Mouse (Mus musculus) limb, embryonic 12.5 days (tissue): ENCODE results near the gene Slc30a5. TPM values are rescaled to one million over a fixed set of nuclear protein-coding genes. Genes with fewer than 3 reads are reported as not detected.
"Not testable (repeated sequence)": the region's sequence is repeated elsewhere in the genome, so short reads cannot be mapped to it uniquely, and the experiment has no call there.

ENCODE experiments used
- ATAC-seq: fragments of 200-750 bp; cut with Nextera tagmentation; 2 replicates; pipeline ENCODE4 v1.8.0; 2017; ENCODE audit warnings: low read depth, moderate TSS enrichment; ENCODE audit not compliant: insufficient number of reproducible peaks, insufficient read depth, low FRiP score, low TSS enrichment
- H3K27ac ChIP-seq: fragments of 300-500 bp; sonication (generic); 2 replicates; pipeline ENCODE4 v1.5.1; 2016; ENCODE audit warnings: mild to moderate bottlenecking, moderate library complexity
- H3K27me3 ChIP-seq: fragments of 300-500 bp; sonication (generic); 2 replicates; pipeline ENCODE4 v1.6.1; 2016; ENCODE audit warnings: mild to moderate bottlenecking, moderate library complexity
- H3K36me3 ChIP-seq: fragments of 300-500 bp; sonication (generic); 2 replicates; pipeline ENCODE4 v1.6.1; 2016; ENCODE audit warnings: mild to moderate bottlenecking, moderate library complexity
- H3K4me1 ChIP-seq: fragments of 300-500 bp; sonication (generic); replicated peaks from 2 replicates; pipeline ENCODE4 v1.6.1; 2016
- H3K4me2 ChIP-seq: fragments of 300-500 bp; sonication (generic); 2 replicates; pipeline ENCODE4 v1.6.1; 2016; ENCODE audit warnings: mild to moderate bottlenecking, moderate library complexity
- H3K4me3 ChIP-seq: fragments of 300-500 bp; sonication (generic); replicated peaks from 2 replicates; pipeline ENCODE4 v1.5.1; 2016; ENCODE audit warnings: mild to moderate bottlenecking
- H3K9ac ChIP-seq: fragments of 300-500 bp; sonication (generic); replicated peaks from 2 replicates; pipeline ENCODE4 v1.6.1; 2016; ENCODE audit warnings: mild to moderate bottlenecking, moderate library complexity
- H3K9me3 ChIP-seq: fragments of 300-500 bp; sonication (generic); 2 replicates; pipeline ENCODE4 v1.6.1; 2016; ENCODE audit warnings: mild to moderate bottlenecking, moderate library complexity
- WGBS: fragments of 180-500 bp; shearing (Covaris S2); methylation state at CpG from one replicate; pipeline ENCODE4 v1.1.7; 2016; 5-methylcytosine and 5-hydroxymethylcytosine counted together
- polyA plus RNA-seq: library from polyadenylated mRNA; unstranded; fragments of >200 nt; fragmentation: Nextera tagmentation; extraction: Ambion mirVana; gene quantifications from 2 replicates; pipeline ENCODE4 v1.2.1, GENCODE M21; 2016

Gene Slc30a5
- polyA plus RNA-seq, 1 experiment from 2014 or later = 54.7 TPM

DNA sequence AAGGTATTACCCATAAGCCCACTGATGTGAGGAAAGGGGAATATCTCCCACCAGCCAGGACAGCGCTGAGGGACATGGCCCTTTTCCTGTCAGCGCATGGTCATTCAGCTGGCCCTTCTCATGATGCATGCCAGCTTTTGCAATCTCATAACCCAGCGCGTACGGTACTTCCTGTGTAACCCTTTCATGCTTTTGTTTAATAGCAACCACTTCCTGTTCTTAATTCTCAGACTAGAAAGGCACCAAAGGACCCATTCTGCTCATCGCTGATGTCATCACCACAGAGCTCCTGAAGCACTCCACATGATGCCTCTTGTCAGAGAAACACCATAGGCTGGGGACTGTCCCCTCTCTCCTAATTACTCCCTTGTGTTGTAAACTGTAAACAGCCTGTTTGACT is 33.1 kb upstream of the Slc30a5 start:
- no peaks in the 10 kb centered on the region for H3K4me1 ChIP-seq

DNA sequence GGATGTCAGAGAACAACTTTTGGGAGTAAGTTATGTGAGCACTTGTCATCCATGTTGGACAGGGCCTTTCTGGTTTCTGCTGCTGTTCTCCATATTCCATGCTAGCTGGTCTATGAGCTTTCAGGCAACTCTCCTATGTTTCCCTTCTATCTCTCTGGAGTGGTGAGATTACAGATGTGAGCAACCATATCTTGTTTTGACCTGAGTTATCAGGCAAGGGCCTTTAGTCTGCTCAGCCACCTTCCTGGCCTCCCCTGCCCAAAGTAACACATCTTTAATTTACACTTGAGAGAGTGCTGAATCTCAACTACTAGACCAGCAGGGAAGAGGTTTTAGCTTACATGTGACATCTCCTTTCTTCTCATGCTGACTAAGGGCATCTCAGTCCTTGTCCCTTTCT is 32.5 kb upstream of the Slc30a5 start:
- ATAC-seq = no peak
- H3K36me3 ChIP-seq = no peaks in the 10 kb centered on the region

More for the DNA sequence above, 33.1 kb upstream of the Slc30a5 start:
- Histone ChIP-seq H3K27ac (no peak overlapping the region), H3K9ac (no peak overlapping the region), H3K36me3 (no peaks in the 10 kb centered on the region), H3K4me2 (no peak overlapping the region), H3K27me3 (no peaks in the 10 kb centered on the region), H3K9me3 (no peaks in the 10 kb centered on the region), H3K4me3 (no peak overlapping the region)
- ATAC-seq = no peak
- 74% methylated on average over 6 of the region's 6 CpGs for WGBS

GRCm38 (mm10) chr13:100863914-100864313 is 30.7 kb upstream of the Slc30a5 start:
- WGBS = 95% methylated on average over 1 of the region's 1 CpGs
- H3K4me1 ChIP-seq, H3K9ac ChIP-seq, H3K27me3 ChIP-seq, H3K4me3 ChIP-seq, ATAC-seq, H3K36me3 ChIP-seq, H3K9me3 ChIP-seq, H3K4me2 ChIP-seq, H3K27ac ChIP-seq: not testable (repeated sequence)

More for the DNA sequence above, 32.5 kb upstream of the Slc30a5 start:
- Histone ChIP-seq H3K4me3 (no peak overlapping the region), H3K27me3 (no peaks in the 10 kb centered on the region), H3K9ac (no peak overlapping the region), H3K4me1 (no peaks in the 10 kb centered on the region), H3K9me3 (no peaks in the 10 kb centered on the region), H3K27ac (no peak overlapping the region), H3K4me2 (no peak overlapping the region)

DNA sequence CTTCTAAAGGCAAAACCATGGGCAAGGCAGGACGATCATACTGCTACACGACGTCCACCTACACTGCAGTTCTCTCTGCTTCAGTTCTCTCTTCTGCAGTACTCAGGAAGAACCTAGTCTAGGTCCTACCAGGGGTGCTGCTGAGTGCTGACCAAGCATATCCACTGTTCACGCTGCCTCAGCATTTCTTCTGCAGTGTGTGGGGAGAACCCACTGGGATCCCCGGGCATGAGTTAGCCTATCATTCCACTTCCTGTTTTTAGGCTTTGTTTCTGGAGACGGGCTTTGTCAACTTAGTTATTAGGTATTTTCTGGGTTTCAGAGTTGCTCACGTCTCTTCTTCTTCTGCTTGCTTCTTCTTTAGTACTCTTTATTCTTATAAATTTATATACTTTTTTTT is 25.9 kb upstream of the Slc30a5 start:
- H3K27ac ChIP-seq = no peak overlapping the region
- 89% methylated on average over 7 of the region's 7 CpGs for WGBS
- H3K9me3 ChIP-seq = no peaks in the 10 kb centered on the region
- H3K27me3 ChIP-seq = no peaks in the 10 kb centered on the region
- no peak overlapping the region for H3K9ac ChIP-seq
- no peak overlapping the region for H3K4me3 ChIP-seq
- ATAC-seq = no peak
- H3K4me2 ChIP-seq = no peak overlapping the region
- H3K4me1 ChIP-seq = no peaks in the 10 kb centered on the region
- H3K36me3 ChIP-seq = no peaks in the 10 kb centered on the region

DNA sequence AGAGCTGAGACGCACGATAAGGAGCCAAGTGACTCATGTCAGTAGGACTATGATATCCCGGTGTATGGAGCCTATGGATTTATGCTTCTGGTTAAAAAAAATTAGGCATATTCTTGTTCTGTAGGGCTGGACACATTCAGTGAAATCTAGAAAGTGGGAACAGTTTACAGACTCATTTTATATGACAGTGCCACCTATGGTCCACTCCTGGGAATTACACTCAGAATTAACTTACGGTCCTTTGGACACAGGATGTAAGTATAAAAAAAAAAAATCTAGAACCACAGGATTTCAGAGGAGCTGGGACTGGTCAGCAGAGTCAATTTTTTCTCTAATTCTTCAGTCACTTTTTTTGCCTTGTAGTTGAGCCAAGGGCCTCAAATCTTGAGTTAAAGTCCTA is 20.9 kb upstream of the Slc30a5 start:
- Histone ChIP-seq H3K9ac (no peak overlapping the region), H3K9me3 (no peaks in the 10 kb centered on the region), H3K36me3 (no peaks in the 10 kb centered on the region), H3K27me3 (no peaks in the 10 kb centered on the region), H3K27ac (no peak overlapping the region), H3K4me1 (no peaks in the 10 kb centered on the region), H3K4me2 (no peak overlapping the region), H3K4me3 (no peak overlapping the region)
- no peak for ATAC-seq
- WGBS = 55% methylated on average over 4 of the region's 4 CpGs

- 73% methylated on average over 3 of the region's 3 CpGs for WGBS
- no peak for ATAC-seq
- H3K27me3 ChIP-seq = no peaks in the 10 kb centered on the region
- H3K9me3 ChIP-seq = no peaks in the 10 kb centered on the region
- no peak overlapping the region for H3K4me3 ChIP-seq
- no peaks in the 10 kb centered on the region for H3K36me3 ChIP-seq
- no peak overlapping the region for H3K27ac ChIP-seq
- H3K4me2 ChIP-seq = no peak overlapping the region
- no peak overlapping the region for H3K9ac ChIP-seq
- no peaks in the 10 kb centered on the region for H3K4me1 ChIP-seq
Measured at GRCm38 (mm10) chr13:100853120-100853519, 19.9 kb upstream of the Slc30a5 start.

- WGBS = 91% methylated on average over 3 of the region's 3 CpGs
- no peak overlapping the region for H3K4me3 ChIP-seq
- H3K4me1 ChIP-seq = no peaks in the 10 kb centered on the region
- H3K9me3 ChIP-seq = no peaks in the 10 kb centered on the region
- no peaks in the 10 kb centered on the region for H3K27me3 ChIP-seq
- H3K9ac ChIP-seq = no peak overlapping the region
- no peak overlapping the region for H3K4me2 ChIP-seq
- no peak for ATAC-seq
- no peak overlapping the region for H3K27ac ChIP-seq
- H3K36me3 ChIP-seq = no peaks in the 10 kb centered on the region
Measured at GRCm38 (mm10) chr13:100849137-100849536, 15.9 kb upstream of the Slc30a5 start.

DNA sequence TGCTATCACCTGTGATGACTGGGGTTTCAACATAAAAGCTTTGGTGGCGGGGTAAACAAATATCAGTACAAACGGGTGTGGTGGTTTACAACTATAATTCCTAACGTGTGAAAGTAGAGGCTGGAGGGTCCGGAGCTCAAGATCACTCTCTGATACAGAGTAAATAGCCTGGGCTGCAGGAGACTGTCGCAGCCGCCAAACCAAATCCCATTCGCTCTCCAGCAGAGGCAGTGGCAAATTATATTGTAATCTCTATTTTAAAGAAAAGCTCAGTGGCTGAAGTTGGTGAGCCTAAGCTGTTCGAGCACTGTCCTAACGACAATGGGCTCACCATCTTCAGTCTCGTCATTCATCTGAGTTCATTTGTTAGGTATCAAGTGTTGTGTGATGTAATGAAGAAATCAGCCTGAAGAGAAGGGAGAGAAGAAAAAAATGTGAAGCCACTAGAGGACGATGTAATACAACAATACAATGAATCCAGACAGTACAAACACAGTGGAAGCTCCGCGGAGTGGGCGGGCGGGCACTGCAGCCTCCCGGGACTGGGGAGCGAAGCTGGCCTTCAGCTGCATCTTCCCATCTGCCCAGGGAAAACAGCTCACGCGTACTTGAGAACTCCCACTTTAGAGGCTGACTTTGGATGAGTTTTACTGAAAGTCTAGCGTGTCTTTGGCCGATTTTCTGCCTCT is 13.8 kb upstream of the Slc30a5 start:
- Histone ChIP-seq H3K9ac (no peak overlapping the region), H3K4me2 (no peak overlapping the region; the same call in 1 of the 2 replicates), H3K9me3 (no peaks in the 10 kb centered on the region), H3K4me3 (no peak overlapping the region), H3K4me1 (no peaks in the 10 kb centered on the region), H3K27me3 (no peaks in the 10 kb centered on the region), H3K36me3 (no peaks in the 10 kb centered on the region), H3K27ac (no peak overlapping the region)
- no peak for ATAC-seq
- 59% methylated on average over 21 of the region's 21 CpGs for WGBS

DNA sequence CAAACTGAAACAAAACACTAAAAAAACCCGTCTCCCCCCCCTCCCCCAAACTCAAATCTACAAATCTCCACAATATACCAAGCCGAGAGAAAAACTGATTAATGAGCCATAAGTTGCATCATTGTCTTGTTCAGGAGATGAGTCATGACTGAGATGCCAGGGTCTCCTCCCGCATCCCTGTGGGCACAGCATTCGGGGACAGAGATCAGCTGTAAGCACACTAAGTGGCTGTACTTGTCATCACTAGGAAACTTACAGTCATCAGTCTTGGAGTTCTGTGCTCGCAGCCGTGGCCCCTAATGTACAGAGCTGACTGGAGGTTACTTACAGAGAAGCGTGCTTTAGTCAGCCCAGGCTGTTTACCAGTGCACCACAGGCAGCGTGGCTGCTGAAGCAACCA is 13.0 kb upstream of the Slc30a5 start:
- Histone ChIP-seq H3K4me3 (no peak overlapping the region), H3K4me2 (no peak overlapping the region), H3K9me3 (no peaks in the 10 kb centered on the region), H3K4me1 (no peaks in the 10 kb centered on the region), H3K9ac (no peak overlapping the region), H3K27ac (no peak overlapping the region), H3K27me3 (no peaks in the 10 kb centered on the region), H3K36me3 (no peaks in the 10 kb centered on the region)
- WGBS = 79% methylated on average over 8 of the region's 8 CpGs
- ATAC-seq = no peak

GRCm38 (mm10) chr13:100843944-100844343 is 10.7 kb upstream of the Slc30a5 start:
- Histone ChIP-seq H3K9ac (no peak overlapping the region), H3K4me3 (no peak overlapping the region), H3K4me1 (no peaks in the 10 kb centered on the region), H3K27me3 (no peaks in the 10 kb centered on the region), H3K4me2 (no peak overlapping the region), H3K27ac (no peak overlapping the region), H3K9me3 (no peaks in the 10 kb centered on the region), H3K36me3 (no peaks in the 10 kb centered on the region)
- no peak for ATAC-seq
- WGBS = 84% methylated on average over 2 of the region's 2 CpGs

DNA sequence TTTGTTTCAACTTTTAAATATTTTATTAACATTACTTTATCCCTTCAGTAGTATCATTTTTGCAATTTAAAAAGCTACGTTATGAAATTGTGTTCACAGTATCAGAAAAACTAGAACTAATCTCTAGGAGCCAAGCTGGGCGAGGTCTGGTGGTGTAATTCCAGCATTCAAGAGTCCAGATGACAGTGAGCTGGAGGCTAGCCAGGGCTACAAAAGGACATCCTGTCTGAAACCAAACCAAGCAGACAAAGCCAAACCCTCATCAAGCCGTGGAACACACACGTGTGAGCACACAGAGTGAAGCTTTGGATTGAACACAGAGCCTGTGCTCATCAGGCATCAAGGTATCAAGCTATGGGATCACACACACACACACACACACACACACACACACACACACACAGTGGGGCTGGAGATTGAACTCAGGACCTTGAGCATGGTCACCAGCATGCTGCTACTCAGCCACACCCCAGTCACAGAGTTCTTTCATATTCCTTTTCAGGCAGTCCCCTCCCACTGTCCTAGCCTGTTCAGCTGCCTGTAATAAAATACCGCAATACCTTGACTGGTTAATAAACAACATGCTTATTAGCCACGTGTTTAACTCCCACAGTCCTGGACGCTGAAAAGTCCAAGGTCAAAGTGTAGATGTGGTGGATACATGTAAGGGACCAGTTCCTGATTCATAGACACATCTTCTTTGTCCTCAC is 9.9 kb upstream of the Slc30a5 start:
- no peak for ATAC-seq
- H3K9ac ChIP-seq = no peak overlapping the region
- no peaks in the 10 kb centered on the region for H3K27me3 ChIP-seq
- H3K27ac ChIP-seq = no peak overlapping the region
- H3K4me1 ChIP-seq = no peaks in the 10 kb centered on the region
- H3K9me3 ChIP-seq = no peaks in the 10 kb centered on the region
- no peaks in the 10 kb centered on the region for H3K36me3 ChIP-seq
- WGBS = 76% methylated on average over 7 of the region's 7 CpGs
- H3K4me2 ChIP-seq = no peak overlapping the region
- H3K4me3 ChIP-seq = no peak overlapping the region

- ATAC-seq = no peak
- H3K9me3 ChIP-seq = no peaks in the 10 kb centered on the region
- no peaks in the 10 kb centered on the region; the same call in 1 of the 2 replicates for H3K27me3 ChIP-seq
- no peak overlapping the region for H3K27ac ChIP-seq
- no peak overlapping the region for H3K9ac ChIP-seq
- no peak overlapping the region for H3K4me2 ChIP-seq
- no peak overlapping the region for H3K4me3 ChIP-seq
- no peaks in the 10 kb centered on the region for H3K36me3 ChIP-seq
- 80% methylated on average over 6 of the region's 6 CpGs for WGBS
- no peaks in the 10 kb centered on the region for H3K4me1 ChIP-seq
Measured at GRCm38 (mm10) chr13:100841741-100842140, 8.5 kb upstream of the Slc30a5 start.
